Mouse (Mus musculus) kidney, embryonic 14.5 days (tissue): ENCODE data around the gene Slc1a3. TPM values are rescaled to one million over a fixed set of nuclear protein-coding genes. Genes with fewer than 3 reads are reported as not detected.

ENCODE experiments used
- ATAC-seq: fragments of 200-750 bp; cut with Nextera tagmentation; 2 replicates; pipeline ENCODE4 v1.8.0; 2017; ENCODE audit warnings: moderate number of reproducible peaks, mild to moderate bottlenecking, moderate TSS enrichment, moderate library complexity; ENCODE audit not compliant: low FRiP score, low TSS enrichment
- H3K27ac ChIP-seq: fragments of 300-500 bp; sonication (generic); 2 replicates; pipeline ENCODE4 v1.5.1; 2014; ENCODE audit warnings: low read depth, mild to moderate bottlenecking, low read length, moderate library complexity, mixed read lengths
- H3K27me3 ChIP-seq: fragments of 300-500 bp; sonication (generic); 2 replicates; pipeline ENCODE4 v1.6.1; 2014; ENCODE audit warnings: mild to moderate bottlenecking, low read length; ENCODE audit not compliant: control insufficient read depth, insufficient read depth
- H3K36me3 ChIP-seq: fragments of 300-500 bp; sonication (generic); 2 replicates; pipeline ENCODE4 v1.6.1; 2014; ENCODE audit warnings: low read length, mixed read lengths; ENCODE audit not compliant: control insufficient read depth, insufficient read depth
- H3K4me1 ChIP-seq: fragments of 300-500 bp; sonication (generic); 2 replicates; pipeline ENCODE4 v1.6.1; 2014; ENCODE audit warnings: low read length, mixed read lengths; ENCODE audit not compliant: control insufficient read depth, insufficient read depth
- H3K4me2 ChIP-seq: fragments of 300-500 bp; sonication (generic); replicated peaks from 2 replicates; pipeline ENCODE4 v1.6.1; 2014; ENCODE audit warnings: low read depth, mild to moderate bottlenecking, low read length
- H3K4me3 ChIP-seq: fragments of 300-500 bp; sonication (generic); 2 replicates; pipeline ENCODE4 v1.5.1; 2014; ENCODE audit warnings: mild to moderate bottlenecking, low read length
- H3K9ac ChIP-seq: fragments of 300-500 bp; sonication (generic); 2 replicates; pipeline ENCODE4 v1.6.1; 2014; ENCODE audit warnings: low read depth, mild to moderate bottlenecking, low read length, moderate library complexity
- H3K9me3 ChIP-seq: fragments of 300-500 bp; sonication (generic); 2 replicates; pipeline ENCODE4 v1.6.1; 2016; ENCODE audit warnings: low read length; ENCODE audit not compliant: control insufficient read depth
- WGBS: fragments of 180-500 bp; shearing (Covaris S2); extraction: QIAGEN DNeasy Blood & Tissue Kit; methylation state at CpG from one replicate; pipeline ENCODE4 v1.1.7; 2014; 5-methylcytosine and 5-hydroxymethylcytosine counted together
- polyA plus RNA-seq: library from polyadenylated mRNA; unstranded; fragments of >200 nt; fragmentation: Nextera tagmentation; extraction: Ambion mirVana; gene quantifications from 2 replicates; pipeline ENCODE4 v1.2.1, GENCODE M21; 2014

The Slc1a3 gene
- polyA plus RNA-seq, 1 experiment from 2014 or later: 16.8 TPM

DNA sequence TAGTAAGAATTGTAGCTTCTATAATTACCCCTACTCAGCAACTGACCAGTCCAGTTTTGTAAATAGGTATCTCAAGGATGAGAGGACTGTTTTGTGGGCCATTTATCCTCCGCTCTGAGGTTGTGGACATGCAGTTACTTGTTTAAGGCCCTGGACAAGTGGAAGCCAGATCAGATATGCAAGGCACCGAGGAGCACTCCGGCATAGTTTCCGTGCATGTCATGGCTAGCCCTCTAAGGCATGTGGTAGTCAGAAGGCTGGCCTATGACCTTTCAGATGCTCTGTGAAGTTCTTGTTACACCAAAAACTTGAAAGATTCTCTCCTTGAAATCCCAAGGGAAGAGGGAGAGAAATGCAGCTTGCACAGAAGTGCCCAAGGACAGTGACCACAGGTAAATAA lies 23.7 kb downstream of the Slc1a3 start:
- Histone ChIP-seq H3K27me3 (no peaks in the 10 kb centered on the region), H3K4me3 (no peak overlapping the region), H3K4me1 (no peaks in the 10 kb centered on the region), H3K9me3 (no peaks in the 10 kb centered on the region), H3K4me2 (no peak overlapping the region), H3K27ac (no peak overlapping the region), H3K36me3 (no peaks in the 10 kb centered on the region), H3K9ac (no peak overlapping the region)
- 87% methylated on average over 4 of the region's 4 CpGs for WGBS
- ATAC-seq: no peak

DNA sequence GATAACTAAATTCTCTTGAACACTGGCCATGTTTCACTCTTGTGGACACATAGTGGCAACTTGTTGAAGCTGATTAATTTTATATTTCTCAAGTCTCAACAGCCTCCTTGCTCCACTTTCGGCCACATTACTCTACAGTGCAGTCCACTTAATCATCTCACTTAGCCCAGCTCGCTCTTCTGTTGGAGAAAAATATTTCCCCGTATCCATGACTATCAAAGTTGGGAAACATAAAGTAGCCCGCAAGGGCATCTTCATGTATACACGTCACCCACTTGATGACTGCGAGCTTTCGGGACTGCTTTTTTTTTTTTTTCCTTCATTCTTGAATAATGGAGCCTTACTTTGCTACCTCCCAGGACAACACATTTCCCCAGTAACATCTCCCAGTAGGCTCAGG lies 25.1 kb downstream of the Slc1a3 start:
- ATAC-seq: no peak
- Histone ChIP-seq H3K4me1 (no peaks in the 10 kb centered on the region), H3K4me3 (no peak overlapping the region), H3K9ac (no peak overlapping the region), H3K27ac (no peak overlapping the region), H3K4me2 (no peak overlapping the region), H3K9me3 (no peaks in the 10 kb centered on the region), H3K36me3 (no peaks in the 10 kb centered on the region), H3K27me3 (no peaks in the 10 kb centered on the region)
- 89% methylated on average over 7 of the region's 7 CpGs for WGBS

DNA sequence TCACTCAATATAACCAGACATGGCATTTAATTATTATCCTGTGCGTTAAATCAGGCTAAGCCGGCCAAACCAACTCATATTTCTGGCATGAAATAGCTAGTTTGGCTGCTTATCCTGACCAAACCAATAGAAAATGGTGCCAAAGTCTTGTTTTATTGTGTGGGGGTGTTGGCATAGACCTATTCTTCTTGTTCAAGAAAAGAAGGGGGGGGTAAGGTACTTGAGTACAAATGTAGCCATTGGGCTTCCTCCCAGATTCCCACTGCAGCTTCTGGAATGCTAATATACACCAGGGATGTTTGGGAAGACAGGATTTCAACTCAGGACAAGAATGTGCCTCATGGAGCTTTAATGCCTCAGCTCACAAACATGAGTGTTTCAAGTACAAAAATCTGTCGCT lies 26.3 kb downstream of the Slc1a3 start:
- WGBS: 93% methylated on average over 3 of the region's 3 CpGs
- ATAC-seq: no peak
- H3K9me3 ChIP-seq: no peaks in the 10 kb centered on the region
- H3K4me2 ChIP-seq: no peak overlapping the region
- no peaks in the 10 kb centered on the region for H3K36me3 ChIP-seq
- H3K27ac ChIP-seq: no peak overlapping the region
- H3K9ac ChIP-seq: no peak overlapping the region
- H3K4me1 ChIP-seq: no peaks in the 10 kb centered on the region
- no peaks in the 10 kb centered on the region for H3K27me3 ChIP-seq
- H3K4me3 ChIP-seq: no peak overlapping the region

DNA sequence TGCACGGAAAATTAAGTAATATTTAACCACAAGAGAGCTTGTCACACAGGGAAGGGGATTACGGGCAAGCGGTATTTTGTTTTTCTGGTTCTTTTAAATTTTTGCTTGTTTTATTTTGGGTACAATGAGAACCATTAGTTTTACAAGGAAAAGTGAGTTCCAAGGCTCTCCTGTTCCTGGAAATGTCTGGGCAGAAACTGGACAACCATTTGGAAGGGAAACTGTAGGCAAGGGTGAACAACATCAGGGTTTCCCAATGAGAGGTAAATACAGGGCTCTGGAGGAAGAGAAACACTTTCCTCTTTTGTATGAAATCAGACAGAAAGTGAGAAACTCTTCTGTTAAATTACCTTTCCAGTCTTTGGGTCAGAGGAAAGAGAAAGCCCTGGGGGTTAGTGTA lies 27.7 kb downstream of the Slc1a3 start:
- no peak overlapping the region for H3K4me2 ChIP-seq
- no peak overlapping the region for H3K4me3 ChIP-seq
- no peak for ATAC-seq
- no peak overlapping the region for H3K9ac ChIP-seq
- no peak overlapping the region for H3K27ac ChIP-seq
- H3K27me3 ChIP-seq: no peaks in the 10 kb centered on the region
- H3K36me3 ChIP-seq: no peaks in the 10 kb centered on the region
- H3K9me3 ChIP-seq: no peaks in the 10 kb centered on the region
- no peaks in the 10 kb centered on the region for H3K4me1 ChIP-seq
- WGBS: 96% methylated on average over 3 of the region's 3 CpGs

DNA sequence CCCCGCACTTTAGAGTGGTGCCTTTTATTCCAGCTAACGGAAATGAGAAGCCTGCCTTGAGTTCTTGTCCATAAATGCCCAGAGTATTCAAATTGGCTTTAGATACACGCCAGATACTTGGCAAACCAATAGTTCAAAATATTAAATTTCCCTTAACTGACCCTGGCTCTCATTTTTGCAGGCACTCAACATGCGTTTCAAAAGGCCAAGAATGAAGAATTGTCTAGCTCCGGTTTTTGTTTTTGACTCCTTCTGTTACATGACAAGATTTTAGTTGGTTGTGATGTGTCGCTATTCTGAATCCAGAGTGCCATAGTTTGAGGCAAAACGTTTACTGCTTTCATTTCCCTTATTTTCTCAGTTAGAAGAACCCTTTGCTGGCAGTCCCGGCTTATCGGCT lies 28.1 kb downstream of the Slc1a3 start:
- 93% methylated on average over 9 of the region's 9 CpGs for WGBS

DNA sequence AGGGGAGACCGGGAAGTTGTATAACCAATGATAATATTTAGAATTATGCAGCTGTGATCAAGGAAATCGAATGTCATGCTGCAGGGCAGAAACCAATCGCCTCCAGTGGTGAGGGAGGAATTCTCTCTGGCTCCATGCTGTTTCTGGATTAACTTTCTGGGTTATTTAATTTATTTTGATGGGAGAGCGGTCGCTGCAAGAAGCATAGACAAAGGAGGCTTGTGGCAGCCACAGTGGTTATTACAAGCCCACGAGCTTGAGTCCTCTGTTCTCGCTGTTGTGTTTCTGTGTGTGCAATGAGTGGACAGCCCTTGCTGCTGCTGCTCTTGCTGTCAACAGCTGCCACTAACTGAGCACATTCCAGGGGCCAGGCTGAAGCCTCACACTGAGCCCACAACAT lies 28.6 kb downstream of the Slc1a3 start:
- no peak for ATAC-seq

More for the DNA sequence above, 28.1 kb downstream of the Slc1a3 start:
- Histone ChIP-seq H3K4me2 (no peak overlapping the region), H3K9ac (no peak overlapping the region), H3K27me3 (no peaks in the 10 kb centered on the region), H3K36me3 (no peaks in the 10 kb centered on the region), H3K4me1 (no peaks in the 10 kb centered on the region), H3K27ac (no peak overlapping the region), H3K9me3 (no peaks in the 10 kb centered on the region), H3K4me3 (no peak overlapping the region)
- no peak for ATAC-seq

DNA sequence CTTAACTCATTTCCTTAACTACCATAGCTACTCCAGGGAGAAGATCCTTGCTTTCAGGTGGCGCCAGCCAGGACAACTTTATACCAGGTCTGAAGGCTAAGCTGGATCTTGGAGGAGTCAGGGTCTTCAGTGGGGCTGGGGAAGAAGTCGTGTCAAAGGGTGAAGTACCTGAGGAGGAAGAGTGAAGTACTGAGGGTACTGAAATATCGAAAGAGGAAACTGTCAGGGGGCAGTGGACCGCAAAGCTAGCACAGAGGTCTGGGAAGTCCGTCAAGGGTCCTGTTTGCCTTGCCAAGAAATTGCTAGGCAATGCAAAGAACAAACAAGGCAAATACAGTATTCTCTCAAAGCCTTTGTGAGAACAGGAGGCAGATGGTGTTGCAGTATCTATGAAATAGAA lies 29.6 kb downstream of the Slc1a3 start:
- H3K9ac ChIP-seq: no peak overlapping the region
- 75% methylated on average over 5 of the region's 5 CpGs for WGBS
- no peak overlapping the region for H3K27ac ChIP-seq
- no peaks in the 10 kb centered on the region for H3K9me3 ChIP-seq
- no peak overlapping the region for H3K4me3 ChIP-seq
- no peaks in the 10 kb centered on the region for H3K36me3 ChIP-seq
- H3K4me1 ChIP-seq: no peaks in the 10 kb centered on the region
- no peak overlapping the region for H3K4me2 ChIP-seq
- no peak for ATAC-seq
- no peaks in the 10 kb centered on the region for H3K27me3 ChIP-seq

More for the DNA sequence above, 28.6 kb downstream of the Slc1a3 start:
- Histone ChIP-seq H3K9ac (no peak overlapping the region), H3K27ac (no peak overlapping the region), H3K9me3 (no peaks in the 10 kb centered on the region), H3K4me3 (no peak overlapping the region), H3K4me1 (no peaks in the 10 kb centered on the region), H3K4me2 (no peak overlapping the region), H3K36me3 (no peaks in the 10 kb centered on the region), H3K27me3 (no peaks in the 10 kb centered on the region)
- WGBS: 92% methylated on average over 7 of the region's 7 CpGs

DNA sequence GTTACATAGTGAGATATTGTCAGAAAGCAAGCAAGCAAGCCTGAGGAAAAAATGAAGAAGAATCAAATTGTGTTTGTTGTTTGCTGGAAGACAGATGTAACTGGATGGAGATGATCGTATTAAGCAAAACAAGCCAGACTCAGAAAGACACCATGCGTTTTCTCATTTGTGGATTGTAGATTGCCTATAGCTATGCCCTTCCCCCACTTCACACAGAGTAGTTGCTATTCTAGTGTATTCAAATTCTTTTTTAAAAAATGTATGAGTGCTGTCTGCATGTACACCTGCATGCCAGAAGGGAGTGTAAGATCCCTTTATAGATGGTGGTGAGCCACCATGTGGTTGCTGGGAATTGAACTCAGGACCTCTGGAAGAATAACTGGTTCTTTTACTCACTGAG lies 33.6 kb downstream of the Slc1a3 start:
- Histone ChIP-seq H3K36me3 (no peaks in the 10 kb centered on the region), H3K4me3 (no peak overlapping the region), H3K9me3 (no peaks in the 10 kb centered on the region), H3K4me2 (no peak overlapping the region), H3K27me3 (no peaks in the 10 kb centered on the region), H3K27ac (no peak overlapping the region), H3K4me1 (no peaks in the 10 kb centered on the region), H3K9ac (no peak overlapping the region)
- WGBS: 98% methylated on average over 2 of the region's 2 CpGs
- ATAC-seq: no peak

DNA sequence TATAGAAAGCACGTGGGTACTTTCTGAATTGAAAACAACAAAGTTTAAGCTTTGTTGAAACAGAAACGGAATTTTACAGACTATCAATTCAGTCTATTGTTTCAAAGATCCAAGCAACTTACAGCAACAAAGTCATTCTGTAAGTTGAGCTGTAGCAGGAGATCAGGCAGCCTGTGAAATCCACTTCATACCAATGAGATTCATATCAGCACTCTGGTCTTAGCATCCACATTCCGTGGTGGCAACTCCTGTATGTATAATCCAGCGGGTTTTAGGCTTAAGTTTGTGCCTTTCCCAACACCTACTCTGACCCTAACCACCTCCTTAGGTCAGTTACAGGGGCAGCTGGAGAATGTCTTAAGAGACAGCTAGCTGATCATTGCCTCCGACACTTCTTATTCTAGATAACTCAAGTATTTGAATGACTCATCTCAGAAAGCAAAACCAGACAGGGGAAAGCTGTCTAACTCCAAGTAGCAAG lies 34.3 kb downstream of the Slc1a3 start:
- no peak overlapping the region for H3K4me2 ChIP-seq
- ATAC-seq: no peak
- H3K36me3 ChIP-seq: no peaks in the 10 kb centered on the region
- H3K4me1 ChIP-seq: no peaks in the 10 kb centered on the region
- H3K27me3 ChIP-seq: no peaks in the 10 kb centered on the region
- H3K9ac ChIP-seq: no peak overlapping the region
- H3K9me3 ChIP-seq: no peaks in the 10 kb centered on the region
- H3K27ac ChIP-seq: no peak overlapping the region
- 54% methylated on average over 5 of the region's 5 CpGs for whole genome bisulfite sequencing
- no peak overlapping the region for H3K4me3 ChIP-seq

DNA sequence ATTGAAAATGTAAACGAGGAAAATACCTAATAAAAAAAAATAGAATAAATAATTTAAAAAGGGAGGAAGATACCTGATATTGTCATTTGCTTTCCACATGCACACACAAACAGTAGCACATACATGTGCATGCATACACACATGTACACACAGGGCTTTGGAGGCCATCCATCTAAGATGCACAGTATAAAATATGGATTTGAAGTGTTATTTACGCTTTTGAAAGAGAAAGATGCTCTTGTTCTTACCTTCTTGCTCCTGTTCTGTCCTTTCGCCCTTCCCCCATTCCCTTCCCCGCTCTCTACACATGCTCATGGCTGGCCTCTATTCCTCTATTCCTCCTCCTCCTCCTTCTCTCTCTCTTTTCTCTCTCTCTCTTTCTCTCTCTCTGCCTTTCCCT lies 34.9 kb downstream of the Slc1a3 start:
- Histone ChIP-seq H3K36me3 (no peaks in the 10 kb centered on the region), H3K9me3 (no peaks in the 10 kb centered on the region), H3K9ac (no peak overlapping the region), H3K4me1 (no peaks in the 10 kb centered on the region), H3K4me3 (no peak overlapping the region), H3K4me2 (no peak overlapping the region), H3K27ac (no peak overlapping the region), H3K27me3 (no peaks in the 10 kb centered on the region)
- ATAC-seq: no peak
- 96% methylated on average over 4 of the region's 4 CpGs for WGBS
